12 mouse cellular contexts compared by ENCODE assay signal in genomic region chr16:92824723-92825203, GRCm38 (mm10). TPM values are rescaled to one million over a fixed set of nuclear protein-coding genes. Genes with fewer than 3 reads are reported as not detected.
DNase-seq lines count a peak whose midpoint lies in the region; TF ChIP-seq lines count a peak whose summit lies in the region.
"Had no signal": no experiment of that assay in that cellular context is flagged by ENCODE, and none has a peak within 500 bp of the region (broad histone marks: within the 10 kb centered on the region; RNA-seq: fewer than 3 reads in every experiment).

No protein-coding gene starts in this region.

- H3K27me3 ChIP-seq in MEL (ENCODE audit: control insufficient read depth in 1 of 2, insufficient read depth in 2 of 2, low read length in 2 of 2) (no peaks in the 10 kb centered on the region), myocyte (ENCODE audit: control insufficient read depth, insufficient read depth, insufficient read length) (no peaks in the 10 kb centered on the region)

- peaks cover 4% of the 10 kb centered on the region for H3K4me1 ChIP-seq in lung, adult 2 months (ENCODE audit: control insufficient read depth, insufficient read depth, low read length)
- H3K4me1 ChIP-seq in MEL (ENCODE audit: control insufficient read depth in 1 of 2, insufficient read depth in 2 of 2, low read length in 2 of 2): peaks cover 0 to 39% of the 10 kb centered on the region in 2 experiments; a peak in 3 of 4 replicates

- H3ac ChIP-seq in myocyte (ENCODE audit: control insufficient read depth, insufficient read length): peak overlapping the region; percentile 71

- TF ChIP-seq EP300 in MEL (IDR thresholded peaks at IDR 0.05; ENCODE audit: low read depth in 1 of 2, low read length in 2 of 2): no peak

- DNase-seq in lung, adult 2 months: no peak
- no peak for DNase-seq in lung, postnatal 14 days
- no peak for DNase-seq in MEL (ENCODE audit: low read depth, low spot score)
- peak; percentile 75 for DNase-seq in induced T-regulatory cell, adult 2 months (ENCODE audit: low read depth)
- no peak for DNase-seq in spleen, postnatal 14 days (ENCODE audit: low spot score in 2 of 2)
- DNase-seq in frontal cortex, postnatal 10 days (ENCODE audit: low spot score in 2 of 2): no peak
- DNase-seq: embryo, embryonic 11 days; heart, postnatal 36 days had no signal

- TF ChIP-seq CTCF in lung, adult 2 months (IDR thresholded peaks at IDR 0.05; ENCODE audit: insufficient read depth, low read length): no peak
- TF ChIP-seq CTCF in MEL (IDR thresholded peaks at IDR 0.05 in 2 of 3, conservative IDR thresholded peaks at IDR 0.05 in 1 of 3; ENCODE audit: control insufficient read depth in 1 of 3, insufficient read depth in 1 of 3, low read depth in 2 of 3, low read length in 3 of 3, poor library complexity in 1 of 3, severe bottlenecking in 1 of 3): no peak

- H3K27ac ChIP-seq in MEL (ENCODE audit: control insufficient read depth, low read depth, low read length): peak overlapping the region; percentile 97
- H3K27ac ChIP-seq: left cerebral cortex, adult 2 months; midbrain, embryonic 10.5 days; neural tube, embryonic 13.5 days had no signal

- no peaks in the 10 kb centered on the region for H3K9me3 ChIP-seq in MEL (replicated peaks; ENCODE audit: insufficient read depth, low read length)
- H3K9me3 ChIP-seq: midbrain, embryonic 10.5 days; neural tube, embryonic 13.5 days had no signal

- H3K36me3 ChIP-seq in MEL (ENCODE audit: control insufficient read depth in 1 of 2, insufficient read depth in 2 of 2, low read length in 2 of 2) (peaks cover 0 to 31% of the 10 kb centered on the region in 2 experiments; a peak in 2 of 4 replicates), myocyte (ENCODE audit: control insufficient read depth, insufficient read depth) (peaks cover 11% of the 10 kb centered on the region)
- H3K36me3 ChIP-seq: midbrain, embryonic 10.5 days; neural tube, embryonic 13.5 days had no signal

- TF ChIP-seq RAD21 in MEL (IDR thresholded peaks at IDR 0.05; ENCODE audit: low read depth, low read length): no peak

- peak overlapping the region; percentile 85 for H3K4me2 ChIP-seq in myocyte (ENCODE audit: low read depth)
- H3K4me2 ChIP-seq: neural tube, embryonic 13.5 days had no signal

- H3K79me2 ChIP-seq in MEL (ENCODE audit: control insufficient read depth, insufficient read depth, low read length, poor library complexity) (peaks cover 44% of the 10 kb centered on the region), myocyte (ENCODE audit: control insufficient read depth, insufficient read depth) (peaks cover 60% of the 10 kb centered on the region)

- peak overlapping the region; percentile 82 for H3K9ac ChIP-seq in MEL (ENCODE audit: control insufficient read depth, low read depth, low read length, poor library complexity, severe bottlenecking)
- H3K9ac ChIP-seq: neural tube, embryonic 13.5 days had no signal

- 61% methylated on average over 9 of the region's 9 CpGs for WGBS in lung, adult 2 months

- H3K4me3 ChIP-seq in lung, adult 2 months (replicated peaks; ENCODE audit: extremely low read depth, low read depth, low read length): peak overlapping the region; percentile 50
- H3K4me3 ChIP-seq in MEL (ENCODE audit: control insufficient read depth in 1 of 2, insufficient read depth in 1 of 2, low read depth in 2 of 2, low read length in 2 of 2) (peak overlapping the region; percentile 85 to 94), myocyte (peak overlapping the region; percentile 94)
- H3K4me3 ChIP-seq: left cerebral cortex, adult 2 months; midbrain, embryonic 10.5 days; neural tube, embryonic 13.5 days had no signal

- no peak for TF ChIP-seq POLR2A in lung, adult 2 months (IDR thresholded peaks at IDR 0.05; ENCODE audit: borderline replicate concordance, extremely low read depth, low read depth, low read length)
- TF ChIP-seq POLR2A in MEL (IDR thresholded peaks at IDR 0.05; ENCODE audit: control insufficient read depth in 1 of 2, insufficient read depth in 1 of 2, low read depth in 1 of 2, low read length in 2 of 2, poor library complexity in 1 of 2) (no peak; a peak in 1 of 4 replicates), myocyte (IDR thresholded peaks at IDR 0.05; ENCODE audit: insufficient read length, low read depth) (no peak)

TF ChIP-seq in MEL, 35 proteins besides CTCF, POLR2A, EP300 and RAD21:
- TF ChIP-seq ZC3H11A (IDR thresholded peaks at IDR 0.05; ENCODE audit: low read depth, low read length): no peak
- TF ChIP-seq BHLHE40 (IDR thresholded peaks at IDR 0.05; ENCODE audit: borderline replicate concordance, low read depth, low read length): no peak
- TF ChIP-seq POLR2AphosphoS2 (IDR thresholded peaks at IDR 0.05; ENCODE audit: low read length): no peak; the same call in 1 of the 2 replicates
- no peak for TF ChIP-seq UBTF (IDR thresholded peaks at IDR 0.05; ENCODE audit: borderline replicate concordance, insufficient read depth, low read depth, low read length)
- TF ChIP-seq POLR2AphosphoS5 (IDR thresholded peaks at IDR 0.05; ENCODE audit: borderline replicate concordance, low read depth, low read length): no peak
- TF ChIP-seq TCF12 (IDR thresholded peaks at IDR 0.05; ENCODE audit: low read depth, low read length): no peak
- TF ChIP-seq ELF1 (IDR thresholded peaks at IDR 0.05; ENCODE audit: low read depth, low read length): no peak
- no peak for TF ChIP-seq USF2 (IDR thresholded peaks at IDR 0.05; ENCODE audit: borderline replicate concordance in 1 of 2, insufficient read depth in 1 of 2, low read depth in 1 of 2, low read length in 2 of 2)
- TF ChIP-seq ZNF384 (IDR thresholded peaks at IDR 0.05; ENCODE audit: low read depth, low read length): no peak
- no peak for TF ChIP-seq CHD2 (IDR thresholded peaks at IDR 0.05; ENCODE audit: low read length)
- no peak for TF ChIP-seq ZKSCAN1 (IDR thresholded peaks at IDR 0.05; ENCODE audit: low read depth, low read length)
- TF ChIP-seq NRF1 (IDR thresholded peaks at IDR 0.05; ENCODE audit: insufficient read depth, low read depth, low read length, poor library complexity, severe bottlenecking): no peak
- no peak for TF ChIP-seq MAX (IDR thresholded peaks at IDR 0.05; ENCODE audit: low read length)
- no peak for TF ChIP-seq SMC3 (IDR thresholded peaks at IDR 0.05; ENCODE audit: low read depth, low read length)
- TF ChIP-seq MYC (IDR thresholded peaks at IDR 0.05; ENCODE audit: low read depth, low read length): no peak
- TF ChIP-seq CHD1 (IDR thresholded peaks at IDR 0.05; ENCODE audit: low read depth, low read length): no peak; the same call in 1 of the 2 replicates
- no peak for TF ChIP-seq MXI1 (IDR thresholded peaks at IDR 0.05; ENCODE audit: low read depth, low read length)

TF ChIP-seq in myocyte, 11 proteins besides CTCF, POLR2A, EP300 and RAD21:
- TF ChIP-seq MYOD1 (IDR thresholded peaks at IDR 0.05; ENCODE audit: control insufficient read depth in 1 of 3, insufficient read length in 2 of 3, low read depth in 2 of 3) (no peak), REST (IDR thresholded peaks at IDR 0.05; ENCODE audit: insufficient read depth, insufficient read length) (no peak), CEBPB (IDR thresholded peaks at IDR 0.05; ENCODE audit: insufficient read depth, poor library complexity, severe bottlenecking) (no peak), TCF3 (IDR thresholded peaks at IDR 0.05; ENCODE audit: insufficient read length, low read depth) (no peak), E2F4 (IDR thresholded peaks at IDR 0.05; ENCODE audit: insufficient read depth) (no peak), TCF12 (IDR thresholded peaks at IDR 0.05; ENCODE audit: insufficient read depth, poor library complexity, severe bottlenecking) (no peak), POLR2AphosphoS2 (IDR thresholded peaks at IDR 0.05; ENCODE audit: insufficient read length, low read depth) (no peak), MAX (IDR thresholded peaks at IDR 0.05; ENCODE audit: low read depth) (no peak), USF1 (IDR thresholded peaks at IDR 0.05; ENCODE audit: low read depth) (no peak), SRF (IDR thresholded peaks at IDR 0.05; ENCODE audit: control insufficient read depth, insufficient read length, low read depth) (no peak), MYOG (IDR thresholded peaks at IDR 0.05; ENCODE audit: control insufficient read depth in 1 of 3, insufficient read depth in 1 of 3, insufficient read length in 2 of 3, low read depth in 2 of 3) (no peak)

RNA-seq across cellular contexts. Expression of gene Runx1, which starts 1.2 kb away (rescaled TPM):
- polyA plus RNA-seq in lung, adult 2 months (2012; rRNA removed): 32.5 and 34.0 TPM in 2 replicates
- 14.3 and 17.1 TPM in 2 replicates for total RNA-seq in MEL (2012; rRNA removed)
- polyA plus RNA-seq in MEL (2012; ENCODE audit: insufficient read depth in 1 of 2, insufficient read length in 2 of 2, low read depth in 1 of 2, low replicate concordance in 2 of 2, missing spikeins in 1 of 2) (10 to 100 TPM in 1 of 2 experiments, not detected in 1; 23.5 TPM), myocyte (2012; fragmentation: generic; extraction: Trizol) (38.8 TPM)
